Comparison of ENCODE assay signal across 7 mouse cellular contexts in the genomic region with DNA sequence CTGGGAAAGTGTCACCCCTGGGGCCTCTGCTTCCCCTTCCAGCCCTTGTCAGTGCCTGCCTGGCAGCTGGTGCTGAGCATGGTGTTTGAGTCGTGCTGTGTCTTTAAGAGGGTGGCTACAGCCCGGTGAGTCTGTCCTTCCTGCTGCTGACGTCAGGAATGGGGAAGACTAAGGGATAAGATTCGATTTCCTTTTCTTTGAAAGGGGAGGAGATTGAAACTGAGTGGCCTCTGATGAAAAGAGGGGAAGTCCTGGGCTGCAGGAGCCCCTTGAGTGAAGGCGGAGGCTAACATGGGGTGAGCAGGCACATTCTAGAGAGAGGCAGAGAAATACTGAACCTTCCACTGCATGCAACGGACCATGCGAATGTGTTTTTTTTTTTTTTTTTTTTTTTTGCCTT. TPM values are rescaled to one million over a fixed set of nuclear protein-coding genes. Genes with fewer than 3 reads are reported as not detected.
DNase-seq lines count a peak whose midpoint lies in the region; ATAC-seq lines count a peak whose summit lies in the region.

No protein-coding gene starts in this region.

- peak overlapping the region; percentile 43 for H3K27ac ChIP-seq in hindbrain, embryonic 14.5 days
- H3K27ac ChIP-seq in macrophage = peak overlapping the region; percentile 92

- 12% methylated on average over 7 of the region's 7 CpGs for WGBS in hindbrain, embryonic 14.5 days
- 0% methylated on average over 7 of the region's 7 CpGs for WGBS in macrophage (ENCODE audit: missing documents)

- H3K4me1 ChIP-seq in hindbrain, embryonic 14.5 days (replicated peaks; ENCODE audit: control insufficient read depth, insufficient read depth, low read length) = peaks cover 17% of the 10 kb centered on the region

- peak overlapping the region; percentile 50 for H3K4me2 ChIP-seq in hindbrain, embryonic 14.5 days (replicated peaks)

- peaks cover 38% of the 10 kb centered on the region for H3K36me3 ChIP-seq in hindbrain, embryonic 14.5 days (replicated peaks; ENCODE audit: control insufficient read depth, insufficient read depth)
- H3K36me3 ChIP-seq in macrophage (ENCODE audit: inconsistent target) = peaks cover 36% of the 10 kb centered on the region; the same call in 1 of the 2 replicates

- no peaks in the 10 kb centered on the region for H3K27me3 ChIP-seq in hindbrain, embryonic 14.5 days (ENCODE audit: control insufficient read depth, insufficient read depth, low read length)

- H3K9me3 ChIP-seq in hindbrain, embryonic 14.5 days (ENCODE audit: control insufficient read depth, low read length) = no peaks in the 10 kb centered on the region

- ATAC-seq in hindbrain, embryonic 14.5 days (ENCODE audit: low FRiP score) = peak; percentile 79

- H3K9ac ChIP-seq in hindbrain, embryonic 14.5 days = peak overlapping the region; percentile 31

- H3K4me3 ChIP-seq in hindbrain, embryonic 14.5 days (replicated peaks; ENCODE audit: low read length) = peak overlapping the region; percentile 25
- peak overlapping the region; percentile 38 for H3K4me3 ChIP-seq in macrophage (ENCODE audit: inconsistent target)

- H3K79me2 ChIP-seq in macrophage (ENCODE audit: inconsistent target) = peaks cover 91% of the 10 kb centered on the region

- peak; percentile 77 for DNase-seq in R1 (ENCODE audit: low read depth, low spot score)
- peak; percentile 61 for DNase-seq in cerebellum, adult 8-10 months
- peak; percentile 64 to 65 for DNase-seq in frontal cortex, postnatal 10 days (ENCODE audit: low spot score in 2 of 2)
- DNase-seq in hindbrain, embryonic 14.5 days (ENCODE audit: low spot score) = peak; percentile 70
- DNase-seq in left cerebral cortex, adult 18-20 months (ENCODE audit: low spot score in 2 of 2) = peak; percentile 61 to 72
- DNase-seq in right cerebral cortex, postnatal 25 days = peak; percentile 78

RNA-seq across cellular contexts. Expression of a gene that starts 4.8 kb away (rescaled TPM):
- 9.7 and 16.2 TPM in 2 replicates for polyA plus RNA-seq in hindbrain, embryonic 14.5 days (2014; fragmentation: Nextera tagmentation; extraction: Ambion mirVana)
- total RNA-seq in left cerebral cortex, adult 18-20 months (2021) = 10 to 100 TPM; 13.4 to 13.7 TPM
- 100 to 1,000 TPM in 6 of 26 experiments, 10 to 100 TPM in 20; 13.2 to 148 (median 71.9) TPM for total RNA-seq in macrophage (2018; cell fraction: chromatin; rRNA removed)
- 100 to 1,000 TPM; 110 to 746 (median 420) TPM for total RNA-seq in macrophage (2018; cell fraction: cytosol; rRNA removed)
- 100 to 1,000 TPM in 20 of 26 experiments, 10 to 100 TPM in 6; 43.6 to 424 (median 173) TPM for total RNA-seq in macrophage (2018; cell fraction: nucleus; rRNA removed)
- polyA plus RNA-seq in macrophage (2018) = 60.4 to 194 TPM (median 98.8 TPM) in 3 replicates

RNA-seq across cellular contexts. Expression of a gene that starts 16.3 kb away (rescaled TPM):
- polyA plus RNA-seq in hindbrain, embryonic 14.5 days (2014; fragmentation: Nextera tagmentation; extraction: Ambion mirVana) = 57.9 and 60.9 TPM in 2 replicates
- 10 to 100 TPM; 72.8 to 82.3 TPM for total RNA-seq in left cerebral cortex, adult 18-20 months (2021)
- total RNA-seq in macrophage (2018; cell fraction: chromatin; rRNA removed) = 100 to 1,000 TPM in 11 of 26 experiments, 10 to 100 TPM in 15; 37.8 to 248 (median 84.3) TPM
- 100 to 1,000 TPM; 280 to 394 (median 346) TPM for total RNA-seq in macrophage (2018; cell fraction: cytosol; rRNA removed)
- 100 to 1,000 TPM; 148 to 355 (median 263) TPM for total RNA-seq in macrophage (2018; cell fraction: nucleus; rRNA removed)
- polyA plus RNA-seq in macrophage (2018) = 392 to 901 TPM (median 421 TPM) in 3 replicates

RNA-seq across cellular contexts. Expression of a gene that starts 19.2 kb away (rescaled TPM):
- 29.0 and 29.8 TPM in 2 replicates for polyA plus RNA-seq in hindbrain, embryonic 14.5 days (2014; fragmentation: Nextera tagmentation; extraction: Ambion mirVana)
- total RNA-seq in left cerebral cortex, adult 18-20 months (2021) = 10 to 100 TPM; 25.3 to 29.7 TPM
- total RNA-seq in macrophage (2018; cell fraction: chromatin; rRNA removed) = 10 to 100 TPM; 13.2 to 53.4 (median 28.6) TPM
- total RNA-seq in macrophage (2018; cell fraction: cytosol; rRNA removed) = 1 to 10 TPM; 4.5 to 9.4 (median 7.0) TPM
- 10 to 100 TPM; 14.5 to 35.1 (median 26.2) TPM for total RNA-seq in macrophage (2018; cell fraction: nucleus; rRNA removed)
- 6.3 to 9.1 TPM (median 6.5 TPM) in 3 replicates for polyA plus RNA-seq in macrophage (2018)

RNA-seq across cellular contexts. Expression of a gene that starts 27.6 kb away (rescaled TPM):
- polyA plus RNA-seq in hindbrain, embryonic 14.5 days (2014; fragmentation: Nextera tagmentation; extraction: Ambion mirVana) = 11.2 and 11.3 TPM in 2 replicates
- total RNA-seq in left cerebral cortex, adult 18-20 months (2021) = 1 to 10 TPM; 8.1 to 8.7 TPM
- 10 to 100 TPM in 4 of 26 experiments, 1 to 10 TPM in 19, under 1 TPM in 3; 0.62 to 14.4 (median 4.9) TPM for total RNA-seq in macrophage (2018; cell fraction: chromatin; rRNA removed)
- total RNA-seq in macrophage (2018; cell fraction: cytosol; rRNA removed) = 1 to 10 TPM; 1.1 to 7.7 (median 6.1) TPM
- total RNA-seq in macrophage (2018; cell fraction: nucleus; rRNA removed) = 1 to 10 TPM; 1.2 to 9.9 (median 4.3) TPM
- 2.5 to 7.4 TPM (median 5.7 TPM) in 3 replicates for polyA plus RNA-seq in macrophage (2018)

RNA-seq across cellular contexts. Expression of a gene that starts 27.7 kb away (rescaled TPM):
- polyA plus RNA-seq in hindbrain, embryonic 14.5 days (2014; fragmentation: Nextera tagmentation; extraction: Ambion mirVana) = 710 and 800 TPM in 2 replicates
- 100 to 1,000 TPM; 308 to 319 TPM for total RNA-seq in left cerebral cortex, adult 18-20 months (2021)
- 10 to 100 TPM in 21 of 26 experiments, 1 to 10 TPM in 5; 4.6 to 65.9 (median 19.8) TPM for total RNA-seq in macrophage (2018; cell fraction: chromatin; rRNA removed)
- total RNA-seq in macrophage (2018; cell fraction: cytosol; rRNA removed) = 100 to 1,000 TPM; 278 to 533 (median 333) TPM
- total RNA-seq in macrophage (2018; cell fraction: nucleus; rRNA removed) = 100 to 1,000 TPM in 11 of 26 experiments, 10 to 100 TPM in 15; 39.7 to 195 (median 77.8) TPM
- polyA plus RNA-seq in macrophage (2018) = 294 to 336 TPM (median 314 TPM) in 3 replicates

Comparison
In these comparisons a context has a peak if more than half of its experiments do, and no peak if none do; other contexts are left out.
1. Peak in every context shown above with its lines: DNase-seq, ATAC-seq, H3K4me3 ChIP-seq and H3K27ac ChIP-seq.